Mouse (Mus musculus): ENCODE measurements around the gene Arl2bp.

The Arl2bp gene

GRCm38 (mm10) chr8:94695341-94695993 lies 29.1 kb downstream of the Arl2bp start:
- no peak for DNase-seq (ENCODE audit: low spot score)

- DNase-seq (ENCODE audit: low spot score): no peak
Measured at GRCm38 (mm10) chr8:94695994-94696384, 29.6 kb downstream of the Arl2bp start, which contains the start of gene Pllp. Gene Pllp (minus strand): TSS chr8:94696278.

- DNase-seq (ENCODE audit: low spot score): no peak
Measured at GRCm38 (mm10) chr8:94696566-94696965, 30.2 kb downstream of the Arl2bp start.

- no peak for DNase-seq (ENCODE audit: low spot score)
Measured at GRCm38 (mm10) chr8:94697956-94698355, 31.6 kb downstream of the Arl2bp start.

GRCm38 (mm10) chr8:94699366-94699765 lies 33.0 kb downstream of the Arl2bp start:
- no peak for DNase-seq (ENCODE audit: low spot score)

GRCm38 (mm10) chr8:94700421-94700935 lies 34.1 kb downstream of the Arl2bp start:
- no peak for DNase-seq (ENCODE audit: low spot score)

GRCm38 (mm10) chr8:94702156-94702555 lies 35.8 kb downstream of the Arl2bp start:
- no peak for DNase-seq (ENCODE audit: low spot score)

- no peak for DNase-seq (ENCODE audit: low spot score)
Measured at GRCm38 (mm10) chr8:94702844-94703813, 36.7 kb downstream of the Arl2bp start.

- peak; percentile 99 for DNase-seq (ENCODE audit: low spot score)
Measured at GRCm38 (mm10) chr8:94703972-94704668, 37.7 kb downstream of the Arl2bp start.

- no peak for DNase-seq (ENCODE audit: low spot score)
Measured at GRCm38 (mm10) chr8:94704669-94704984, 38.2 kb downstream of the Arl2bp start.

- no peak for DNase-seq (ENCODE audit: low spot score)
Measured at GRCm38 (mm10) chr8:94705581-94706245, 39.3 kb downstream of the Arl2bp start.

GRCm38 (mm10) chr8:94706732-94707395 lies 40.5 kb downstream of the Arl2bp start:
- no peak for DNase-seq (ENCODE audit: low spot score)

GRCm38 (mm10) chr8:94710336-94710735 lies 43.9 kb downstream of the Arl2bp start:
- no peak for DNase-seq (ENCODE audit: low spot score)

GRCm38 (mm10) chr8:94711160-94711718 lies 44.8 kb downstream of the Arl2bp start:
- DNase-seq (ENCODE audit: low spot score): no peak

- DNase-seq (ENCODE audit: low spot score): no peak
Measured at GRCm38 (mm10) chr8:94714556-94714955, 48.2 kb downstream of the Arl2bp start.

- DNase-seq (ENCODE audit: low spot score): no peak
Measured at GRCm38 (mm10) chr8:94715871-94716270, 49.5 kb downstream of the Arl2bp start.

GRCm38 (mm10) chr8:94716841-94717240 lies 50.4 kb downstream of the Arl2bp start:
- no peak for DNase-seq (ENCODE audit: low spot score)

Measured in ovary, postnatal 10 days (tissue).